Mouse (Mus musculus): ENCODE results near the gene Tcf15.

Tcf15 gene

DNA sequence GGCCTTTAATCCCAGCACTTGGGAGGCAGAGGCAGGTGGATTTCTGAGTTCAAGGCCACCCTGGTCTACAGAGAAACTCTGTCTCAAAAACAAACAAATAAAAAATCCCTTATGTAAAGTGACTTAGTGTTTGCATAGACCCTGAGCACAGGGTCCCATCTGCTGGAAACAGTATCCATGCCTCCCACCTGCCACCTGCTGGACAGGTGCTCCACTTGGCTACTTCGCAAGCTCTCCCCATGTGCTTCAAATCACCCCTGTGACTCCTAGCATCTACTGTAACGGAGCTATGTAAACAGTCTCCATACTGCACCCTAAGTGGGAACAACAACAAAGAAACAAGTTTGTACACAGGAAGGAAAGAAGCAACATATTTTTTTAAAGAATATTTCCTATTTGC lies 14.8 kb upstream of the Tcf15 start:
- DNase-seq, result no peak

DNA sequence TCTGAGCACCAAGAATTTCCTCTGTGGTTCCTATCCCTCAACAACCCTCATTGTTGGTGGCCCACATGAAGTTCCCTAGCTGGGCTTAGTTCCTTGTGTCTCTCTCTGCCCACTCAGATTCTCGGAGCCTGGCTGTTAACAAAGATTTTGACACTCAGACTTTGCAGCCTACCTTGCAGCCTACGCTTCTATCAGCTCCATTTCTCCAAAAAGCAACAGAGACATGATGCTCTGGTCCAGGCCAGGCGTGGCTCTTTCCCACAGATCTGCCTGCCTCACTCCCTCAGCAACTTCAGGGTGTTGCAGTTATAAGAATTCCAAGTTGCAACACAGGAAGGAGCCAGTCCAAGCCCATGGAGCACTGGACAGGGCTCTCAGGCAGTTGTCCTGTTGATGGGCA lies 13.6 kb upstream of the Tcf15 start:
- no peak for DNase-seq

DNA sequence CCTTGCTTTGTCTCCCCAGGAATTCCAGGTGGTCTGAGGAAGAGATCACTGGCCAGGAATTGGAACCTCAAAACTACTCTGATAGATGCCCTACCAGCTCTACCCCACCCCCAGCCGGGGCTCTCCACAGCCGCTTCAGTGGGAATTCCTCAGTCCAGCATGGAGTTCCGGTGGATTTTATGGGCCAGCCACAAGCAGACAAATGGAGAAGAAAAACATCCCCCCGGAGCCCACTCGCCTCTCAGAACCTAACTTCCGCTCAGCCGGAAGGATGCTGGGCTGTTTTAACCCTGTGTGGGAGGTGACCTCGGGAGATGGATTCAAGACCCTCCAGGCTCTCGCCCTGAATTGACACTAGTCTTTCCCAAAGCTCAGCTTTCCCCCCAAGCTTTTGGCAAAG lies 11.3 kb upstream of the Tcf15 start:
- no peak for DNase-seq

DNA sequence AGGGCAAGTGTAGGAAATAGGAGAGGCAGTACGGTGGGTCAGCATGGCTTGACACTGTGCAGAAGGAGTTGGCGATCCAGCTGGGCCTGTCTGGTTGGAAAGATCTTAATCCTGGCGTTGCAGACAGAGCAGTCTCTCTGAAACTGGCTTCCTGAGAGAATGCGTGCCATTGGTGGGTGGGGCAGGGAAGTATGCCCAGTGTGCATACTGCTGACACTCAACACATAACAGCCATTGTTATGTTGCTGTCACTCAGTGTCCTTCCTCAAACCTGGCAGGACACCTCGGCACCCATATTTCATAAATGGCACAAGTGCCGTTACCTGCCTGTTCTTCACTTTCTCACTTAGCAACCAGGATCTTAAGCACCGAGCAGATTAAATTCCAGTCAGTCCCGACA lies 10.7 kb upstream of the Tcf15 start:
- no peak for DNase-seq

DNA sequence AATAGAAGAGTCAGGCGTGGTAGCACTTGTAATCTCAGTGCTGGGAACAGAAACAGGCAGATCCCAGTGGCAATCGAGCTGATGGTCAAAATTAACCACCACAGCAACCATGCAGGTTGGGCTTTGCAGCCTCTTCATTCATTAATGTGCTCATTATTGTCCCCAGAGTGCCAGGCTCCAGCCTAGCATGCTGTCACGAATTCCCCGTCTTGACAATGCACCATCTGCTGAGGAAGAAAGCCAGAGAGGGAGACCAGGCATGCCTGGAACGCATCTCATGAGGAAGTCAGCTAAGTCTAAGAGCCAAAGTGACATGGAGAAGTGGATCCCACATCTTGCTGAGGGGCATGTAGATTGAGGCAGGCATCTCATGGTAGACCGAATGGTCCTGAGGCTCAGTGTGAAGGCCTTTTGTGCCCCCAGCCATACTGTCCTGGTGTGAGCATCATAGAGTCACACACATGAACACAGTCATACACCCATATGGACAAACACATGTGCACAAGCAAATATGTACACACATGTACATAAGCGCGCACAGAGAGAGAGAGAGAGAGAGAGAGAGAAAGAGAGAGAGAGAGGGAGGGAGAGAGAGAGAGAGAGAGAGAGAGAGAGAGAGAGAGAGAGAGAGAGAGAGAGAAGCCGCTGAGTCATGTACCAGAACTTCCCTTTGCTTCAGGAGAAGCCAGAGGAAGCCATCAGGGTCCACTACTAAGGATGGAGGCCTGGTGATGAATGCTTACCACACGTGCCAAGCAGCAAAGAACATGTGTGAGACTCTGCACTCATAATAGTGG lies 4.0 kb upstream of the Tcf15 start:
- DNase-seq, result no peak

DNA sequence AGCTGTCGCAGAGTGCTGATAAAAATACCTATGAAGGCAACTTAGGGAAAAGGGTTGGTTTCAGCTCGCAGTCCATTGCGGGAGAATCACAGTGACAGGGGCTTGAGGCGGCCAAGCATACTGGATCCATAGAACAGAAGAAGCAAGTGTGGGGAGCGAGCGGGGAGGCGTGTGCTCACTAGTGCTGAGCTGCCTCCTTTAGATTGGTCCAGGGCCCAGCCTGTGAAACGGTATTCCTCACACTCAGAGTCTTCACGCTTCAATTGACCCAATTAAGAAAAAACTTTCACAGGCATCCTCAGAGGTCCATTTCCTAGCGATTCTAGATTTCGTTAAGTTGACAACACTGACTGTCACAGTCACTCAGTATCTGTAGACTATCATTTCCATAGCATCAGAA lies 2.4 kb upstream of the Tcf15 start:
- no peak for DNase-seq

DNA sequence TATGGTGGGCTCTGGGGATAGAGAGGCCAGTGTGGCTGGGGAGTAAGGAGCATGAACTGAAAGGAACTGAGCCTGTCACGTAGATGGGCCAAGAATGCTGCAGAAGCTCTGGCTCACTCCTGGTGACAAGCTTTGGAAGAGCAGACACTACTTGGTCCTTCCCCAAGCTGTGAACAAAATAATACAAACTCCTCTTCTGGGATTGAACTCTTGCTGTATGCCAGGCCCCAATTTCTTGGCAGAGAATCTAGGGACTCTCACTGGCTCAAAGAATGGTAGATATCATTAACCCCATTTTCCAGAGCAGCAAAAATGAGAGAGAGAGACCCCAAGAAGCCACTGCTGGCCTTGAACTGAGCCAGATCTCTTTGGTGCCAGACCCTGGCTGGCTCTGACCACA lies 1.9 kb upstream of the Tcf15 start:
- DNase-seq, result no peak

DNA sequence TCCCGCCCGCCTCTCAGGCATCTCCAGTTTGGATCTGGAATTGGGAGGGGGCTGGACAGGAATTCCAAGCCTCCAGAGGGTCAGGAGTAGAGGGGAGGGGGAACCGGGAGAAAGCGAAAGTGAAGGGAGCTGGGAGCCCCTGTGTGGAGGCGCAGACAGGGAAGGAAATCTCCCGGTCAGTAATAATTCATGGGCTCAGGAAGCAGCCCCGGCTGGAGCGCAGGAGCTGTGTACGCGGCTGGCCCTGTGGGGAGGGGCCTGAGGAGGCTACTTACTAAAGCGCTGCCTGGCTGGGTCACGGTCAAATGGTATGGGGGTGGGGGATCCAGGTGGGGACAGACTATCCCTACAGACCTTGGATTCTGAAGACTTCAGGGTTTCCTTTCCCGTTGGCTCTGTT lies 1.3 kb upstream of the Tcf15 start:
- DNase-seq, result peak; percentile 46 to 50

DNA sequence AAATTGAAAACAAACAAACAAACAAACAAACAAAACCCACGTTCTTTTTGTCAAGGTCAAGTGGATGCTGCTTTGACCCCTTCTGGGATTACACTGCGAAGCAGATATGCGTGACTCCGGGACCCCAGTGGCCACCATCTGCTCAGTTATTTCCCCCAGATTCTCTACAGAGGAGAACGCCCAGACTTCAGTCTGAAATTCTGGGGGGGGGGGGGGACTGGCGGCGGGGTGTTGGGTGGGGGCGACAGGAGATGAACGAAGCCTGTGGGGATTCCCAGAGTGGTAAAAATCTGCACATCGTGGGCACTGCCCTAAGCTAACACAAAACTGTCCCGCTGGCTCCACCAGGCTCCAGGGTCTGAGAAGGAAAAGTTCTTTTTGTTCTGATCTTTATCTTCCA lies 790 bp upstream of the Tcf15 start:
- DNase-seq, result no peak

DNA sequence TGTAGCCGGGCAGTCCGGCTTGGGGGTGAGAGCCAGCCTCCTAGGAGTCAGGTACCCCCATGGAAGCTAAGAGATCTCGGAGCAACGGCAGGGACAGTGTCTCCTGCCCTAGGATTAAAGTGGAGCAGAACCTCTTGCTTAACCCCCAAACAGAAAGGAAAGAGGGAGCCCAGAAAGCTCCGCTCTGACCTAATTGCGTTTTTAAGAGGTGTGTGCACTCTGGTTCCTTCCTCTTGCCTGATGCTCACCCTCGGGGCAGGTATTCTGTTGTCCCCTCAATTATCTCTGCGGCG lies 743 bp downstream of the Tcf15 start:
- DNase-seq, result no peak

DNA sequence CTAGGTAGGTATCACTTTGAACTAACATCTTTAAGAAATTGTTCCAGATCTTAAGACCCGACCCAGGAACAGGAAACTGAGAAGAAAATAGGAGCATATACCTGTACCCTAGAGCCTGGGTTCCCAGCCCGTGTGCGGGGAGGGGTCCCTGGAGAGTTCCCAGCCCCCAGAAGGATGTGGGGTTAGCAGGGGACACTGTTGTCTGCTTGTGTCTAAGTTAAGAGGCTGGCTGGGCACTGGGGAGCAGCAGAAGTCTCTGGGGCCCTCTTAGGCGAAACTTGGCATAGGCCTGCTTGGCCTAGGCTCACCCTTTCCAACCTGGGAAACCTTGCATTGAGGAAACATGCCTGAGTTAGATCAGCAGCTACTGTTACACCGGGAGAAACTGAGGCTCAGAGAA lies 1.1 kb downstream of the Tcf15 start:
- DNase-seq, result no peak

DNA sequence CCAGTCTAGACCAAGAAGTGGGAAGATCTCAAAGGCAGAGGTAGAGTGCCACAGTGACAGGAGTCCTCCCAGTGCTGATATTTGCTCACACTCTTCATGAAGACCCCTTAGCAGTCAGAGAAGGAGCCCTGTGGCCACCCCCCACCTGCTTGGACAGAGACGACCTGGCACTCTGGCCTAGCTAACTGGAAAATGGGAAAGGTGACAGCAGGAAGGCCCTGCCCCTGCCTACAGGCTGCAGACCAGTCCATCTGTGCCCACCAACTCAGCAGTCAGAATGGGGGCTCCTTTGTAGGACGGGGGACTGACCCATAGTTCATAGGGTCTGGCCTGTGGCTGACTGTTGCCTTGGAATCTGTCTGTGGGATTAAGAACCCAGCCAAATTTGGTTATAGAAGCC lies 2.4 kb downstream of the Tcf15 start:
- no peak for DNase-seq

DNA sequence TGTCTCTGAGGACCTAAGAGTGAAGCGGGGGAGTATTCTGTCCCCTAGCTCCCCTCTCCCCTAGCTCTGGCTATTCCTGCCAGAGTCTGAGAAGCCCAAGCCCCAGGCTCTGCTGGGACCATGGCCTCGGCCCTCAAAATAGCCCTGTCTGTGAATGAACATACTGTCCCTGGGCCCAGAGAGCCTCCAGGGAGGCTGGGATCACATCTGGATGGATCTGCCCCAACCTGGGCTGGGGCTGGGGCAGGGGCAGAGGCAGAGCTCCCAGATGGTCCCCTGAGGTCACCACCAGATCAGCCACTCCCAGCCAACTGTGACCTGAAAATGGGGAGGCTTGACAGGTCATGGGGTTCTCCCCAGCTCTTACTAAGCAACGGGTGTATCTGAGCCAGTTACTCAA lies 3.7 kb downstream of the Tcf15 start:
- DNase-seq, result no peak

DNA sequence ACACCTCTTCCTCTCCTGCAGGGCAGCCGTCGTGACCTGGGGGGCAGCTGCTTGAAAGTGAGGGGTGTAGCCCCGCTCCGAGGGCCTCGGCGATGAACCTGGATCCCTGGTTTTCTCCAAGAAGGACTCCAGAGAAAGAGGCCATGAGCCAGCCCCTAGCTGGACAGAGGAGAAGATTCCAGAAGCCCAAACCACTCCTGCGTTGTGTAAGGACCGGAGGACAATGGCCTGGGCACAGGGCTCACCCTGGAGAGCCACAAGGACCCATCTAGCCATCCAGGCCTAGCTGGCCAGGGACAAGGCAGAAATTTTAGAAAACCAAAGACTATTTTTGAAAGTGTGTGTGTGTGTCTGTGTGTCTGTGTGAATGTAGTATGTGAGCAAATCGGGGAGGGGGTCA lies 5.3 kb downstream of the Tcf15 start:
- no peak for DNase-seq

DNA sequence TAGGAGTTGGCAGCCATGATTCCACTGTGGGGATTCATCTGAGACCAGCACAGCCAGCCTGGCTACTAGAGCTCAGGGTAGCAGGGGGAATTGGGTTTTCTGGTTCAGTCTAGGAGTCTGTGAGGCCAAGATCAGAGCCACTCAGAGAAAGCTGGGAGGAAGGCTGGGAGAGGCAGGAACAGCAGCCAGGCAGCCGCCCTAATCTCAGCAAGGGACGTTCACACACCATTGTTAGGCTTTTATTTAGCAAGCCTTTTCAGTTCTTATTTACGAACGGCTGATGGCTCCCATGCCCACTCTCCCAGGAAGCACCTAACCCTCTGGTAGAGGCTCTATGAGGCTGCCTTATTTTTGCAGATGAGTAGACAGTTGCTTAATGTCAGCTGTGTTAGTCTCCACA lies 6.5 kb downstream of the Tcf15 start:
- DNase-seq, result no peak

DNA sequence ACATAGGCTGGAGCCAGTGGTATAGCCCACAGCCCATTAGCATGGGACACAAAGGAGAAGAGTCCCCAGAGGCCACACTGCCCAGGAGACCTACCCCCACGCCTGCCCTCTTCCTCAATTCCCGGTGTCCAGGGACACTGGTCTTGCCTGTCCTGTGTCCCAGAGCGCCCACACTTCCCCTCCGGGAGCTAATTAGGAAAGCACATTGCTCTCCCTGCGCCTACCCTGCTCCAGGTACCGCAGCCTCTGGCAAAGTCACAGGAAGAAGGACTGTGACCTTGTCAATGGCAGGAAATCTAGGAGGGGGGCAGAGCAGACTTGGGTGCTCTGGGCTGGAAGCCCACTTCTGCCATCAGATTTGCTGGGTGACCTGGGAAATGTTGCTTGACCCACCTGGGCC lies 7.0 kb downstream of the Tcf15 start:
- peak; percentile 17 to 29 for DNase-seq

DNA sequence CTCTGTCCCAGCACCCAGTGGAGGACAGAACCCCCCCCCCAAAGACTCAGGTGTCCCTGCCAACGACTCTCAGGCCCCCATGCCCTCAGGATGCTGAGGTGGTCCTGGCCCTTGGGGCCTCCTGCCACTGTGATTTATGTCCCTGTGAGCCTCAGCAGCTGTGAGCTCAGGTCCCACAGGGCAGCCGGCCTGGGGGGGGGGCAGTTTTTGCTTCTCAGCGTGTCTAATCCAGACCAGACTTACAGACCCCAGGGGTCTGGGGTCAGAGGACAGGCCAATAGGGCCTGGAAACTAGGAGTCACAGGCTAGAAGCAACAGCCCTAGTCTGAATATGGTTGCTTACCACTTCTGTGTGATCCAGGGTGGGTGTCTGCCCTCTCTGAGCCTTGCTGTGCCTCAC lies 10.0 kb downstream of the Tcf15 start:
- DNase-seq, result no peak

DNA sequence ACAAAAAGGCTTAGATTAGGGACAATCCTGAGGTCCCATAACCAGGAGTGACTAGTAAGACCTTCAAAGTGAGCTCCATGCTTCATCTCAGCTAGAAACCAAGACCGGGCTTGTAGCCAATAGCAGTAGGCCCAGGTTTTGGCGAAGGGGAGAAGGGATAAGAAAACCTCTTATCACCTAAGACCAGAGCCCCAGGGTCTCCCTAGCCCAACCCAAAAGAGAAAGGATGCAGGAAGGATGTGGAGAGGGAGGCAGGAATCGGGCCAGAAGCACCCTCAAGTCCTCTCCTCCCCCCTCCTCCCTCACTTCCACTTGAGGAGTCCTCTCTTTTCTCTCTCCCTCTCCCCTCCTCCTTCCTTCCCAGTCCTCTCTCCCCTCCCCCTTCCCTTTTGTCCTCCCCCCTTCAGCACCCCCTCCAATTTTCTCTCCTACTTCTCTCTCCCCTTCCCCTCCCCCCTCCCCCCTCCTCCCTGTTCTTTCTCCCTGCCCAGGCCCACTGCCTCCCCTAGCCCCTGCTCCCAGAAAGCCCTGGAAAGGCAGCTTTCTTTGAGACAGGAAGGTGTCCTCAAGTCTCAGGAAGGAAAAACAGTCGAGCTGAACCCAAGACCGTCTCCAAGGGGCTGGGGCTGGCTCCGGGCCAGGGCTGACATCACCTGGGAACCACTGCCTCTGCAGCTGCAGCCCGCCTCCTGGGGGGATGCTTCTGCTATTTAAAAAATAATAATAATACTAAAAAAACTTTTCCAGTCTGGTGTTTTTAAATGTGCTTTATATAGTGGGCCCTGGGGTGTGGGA lies 12.2 kb downstream of the Tcf15 start:
- DNase-seq, result peak; percentile 45 to 48

DNA sequence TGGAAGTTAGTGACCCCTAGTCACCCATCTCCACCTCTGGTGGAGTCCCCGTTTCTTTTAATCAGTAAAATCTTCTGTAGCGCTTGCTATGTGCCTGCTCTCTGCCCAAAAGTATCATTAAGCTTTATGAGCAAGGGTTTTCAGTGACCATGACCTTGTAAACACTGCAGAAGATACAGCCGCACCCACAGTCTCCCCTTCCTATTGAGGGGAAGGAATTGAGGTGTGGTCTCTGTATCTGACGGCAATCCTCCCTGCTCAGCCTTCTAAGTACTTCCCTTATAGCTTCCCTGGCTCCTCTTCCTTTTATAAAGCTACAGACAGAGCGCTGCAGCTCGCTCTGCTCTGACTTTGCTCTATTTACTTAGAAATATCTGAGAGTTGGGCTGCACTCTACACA lies 13.1 kb downstream of the Tcf15 start:
- no peak for DNase-seq

DNA sequence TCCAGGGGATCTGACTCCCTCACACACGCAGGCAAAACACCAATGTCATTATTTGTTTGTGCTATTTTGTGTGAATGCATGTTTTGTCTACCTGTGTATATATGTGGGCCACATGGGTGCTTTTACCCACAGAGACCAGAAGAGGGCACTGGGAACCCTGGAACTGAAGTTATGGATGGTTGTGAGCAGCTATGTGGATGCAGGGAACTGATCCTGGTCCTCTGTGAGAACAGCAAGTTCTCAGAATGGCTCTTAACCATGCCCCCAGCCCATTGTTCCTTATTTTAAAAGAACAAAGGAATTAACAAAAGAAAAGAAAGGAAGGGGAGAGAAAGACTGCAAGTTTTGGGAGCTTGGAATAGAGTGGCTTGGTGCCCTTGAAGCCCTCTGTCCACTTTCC lies 16.1 kb downstream of the Tcf15 start:
- DNase-seq, result no peak

DNA sequence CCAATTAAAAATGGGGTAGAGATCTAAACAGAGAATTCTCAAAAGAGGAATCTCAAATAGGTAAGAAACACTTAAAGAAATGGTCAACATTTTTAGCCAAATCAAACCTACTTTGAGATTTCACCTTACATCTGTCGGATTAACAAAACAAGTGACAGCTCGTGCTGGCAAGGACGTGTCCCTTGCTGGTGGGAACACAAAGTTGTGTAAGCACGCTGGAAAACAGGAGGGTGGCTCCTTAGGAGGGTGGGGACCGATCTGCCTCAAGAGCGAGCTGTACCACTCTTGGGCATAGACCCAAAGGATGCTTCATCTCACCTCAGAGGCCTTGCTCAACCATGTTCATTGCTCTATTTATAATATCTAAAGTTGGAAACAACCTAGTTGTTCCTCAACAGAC lies 22.9 kb downstream of the Tcf15 start:
- DNase-seq, result no peak

DNA sequence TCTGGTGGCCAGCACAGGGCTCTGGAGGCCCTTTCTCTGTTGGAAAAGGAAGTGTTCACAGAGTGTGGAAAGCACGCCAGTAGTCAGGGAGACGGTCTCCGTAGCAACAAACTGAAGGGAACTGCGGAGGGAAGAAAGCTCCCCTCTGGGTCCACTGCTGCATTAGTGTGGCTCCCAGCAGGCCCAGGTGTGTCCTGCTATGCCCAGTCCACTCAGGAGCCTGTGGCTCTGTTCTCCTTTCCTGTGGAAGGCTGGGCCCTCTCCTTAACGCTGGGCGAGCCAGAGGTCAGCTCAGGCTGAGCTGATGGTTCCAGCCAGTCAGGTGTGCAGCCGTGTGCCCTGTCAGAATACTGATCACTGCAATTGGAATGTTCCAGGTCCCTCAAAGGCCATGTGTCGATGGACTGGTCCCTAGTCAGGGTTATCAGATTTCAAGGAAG lies 24.5 kb downstream of the Tcf15 start:
- peak in 1 of 2 experiments; percentile 43 for DNase-seq

DNA sequence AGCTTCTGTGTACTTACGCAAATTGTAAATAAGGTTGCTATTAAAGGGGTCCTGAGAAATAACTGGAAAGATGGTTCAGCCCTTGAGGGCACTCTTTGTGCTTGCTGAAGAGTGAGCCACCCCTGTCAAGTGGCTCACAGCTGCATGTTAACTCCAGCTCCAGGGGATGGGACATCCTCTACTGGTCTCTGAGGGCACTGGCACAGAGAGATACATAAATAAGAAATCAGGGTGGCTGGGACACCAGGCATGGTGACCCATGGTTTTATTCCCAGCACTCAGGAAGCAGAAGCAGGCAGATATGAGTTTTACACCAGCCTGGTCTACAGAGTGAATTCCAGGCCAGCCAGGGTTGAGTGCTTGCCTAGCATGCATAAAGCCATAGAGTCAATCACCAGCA lies 26.0 kb downstream of the Tcf15 start:
- DNase-seq, result no peak

DNA sequence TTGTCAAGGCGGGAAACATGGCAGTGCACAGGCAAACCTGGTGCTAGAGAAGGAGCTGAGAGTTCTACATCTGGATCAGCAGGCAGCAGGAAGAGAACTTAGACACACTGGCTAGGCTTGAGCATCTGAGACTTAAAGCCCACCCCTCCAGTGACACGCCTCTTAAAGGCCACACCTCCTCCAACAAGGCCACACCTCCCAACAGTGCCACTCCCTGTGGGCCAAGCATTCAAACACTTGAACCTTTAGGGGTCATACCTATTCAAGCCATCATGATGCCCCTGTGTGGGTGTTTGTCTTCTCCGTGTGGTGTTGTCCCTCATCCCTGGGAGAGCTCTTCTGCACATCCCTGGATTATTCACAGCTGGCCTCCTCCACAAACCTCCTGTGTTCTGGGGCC lies 31.5 kb downstream of the Tcf15 start:
- no peak for DNase-seq

DNA sequence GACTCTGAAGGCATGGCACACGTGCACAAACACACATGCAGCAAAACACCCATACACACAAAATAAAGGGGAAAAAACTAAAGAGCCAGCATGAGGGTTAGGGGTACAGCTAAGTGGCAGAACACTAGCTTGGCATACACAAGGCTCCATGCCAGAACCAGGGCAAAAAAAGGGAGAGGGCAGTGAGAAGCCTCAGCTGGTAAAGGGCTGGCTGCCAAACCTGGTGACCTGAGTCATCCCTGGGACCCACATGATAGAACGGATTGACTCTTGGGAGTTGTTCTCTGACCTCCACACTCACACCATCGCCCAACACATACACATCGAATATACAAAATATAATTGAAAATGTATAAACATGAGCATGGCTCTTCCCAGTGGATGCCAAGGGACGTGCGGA lies 33.3 kb downstream of the Tcf15 start:
- no peak for DNase-seq
